Mouse (Mus musculus): ENCODE results near the gene Tdp1.

The Tdp1 gene

DNA sequence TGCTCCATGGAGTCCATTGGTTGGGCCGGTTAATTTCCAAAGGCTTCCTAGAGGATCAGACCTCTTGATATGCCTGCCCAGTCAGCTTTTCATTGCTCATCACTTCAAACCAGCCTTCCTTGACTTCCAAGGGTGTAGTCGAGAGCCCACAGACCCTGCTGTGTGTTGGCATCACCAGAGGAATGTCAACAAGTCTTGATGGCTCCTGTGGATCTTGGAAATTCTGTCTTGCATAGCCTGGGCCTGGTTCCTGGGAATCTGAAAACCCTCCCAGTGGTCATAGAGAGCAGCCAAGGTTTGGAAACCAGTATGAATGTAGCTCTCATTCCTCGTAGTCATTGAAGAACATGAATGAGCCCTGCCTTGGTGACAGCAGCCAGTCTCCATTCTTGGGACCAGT lies 116.9 kb downstream of the Tdp1 start:
- no peak for DNase-seq

DNA sequence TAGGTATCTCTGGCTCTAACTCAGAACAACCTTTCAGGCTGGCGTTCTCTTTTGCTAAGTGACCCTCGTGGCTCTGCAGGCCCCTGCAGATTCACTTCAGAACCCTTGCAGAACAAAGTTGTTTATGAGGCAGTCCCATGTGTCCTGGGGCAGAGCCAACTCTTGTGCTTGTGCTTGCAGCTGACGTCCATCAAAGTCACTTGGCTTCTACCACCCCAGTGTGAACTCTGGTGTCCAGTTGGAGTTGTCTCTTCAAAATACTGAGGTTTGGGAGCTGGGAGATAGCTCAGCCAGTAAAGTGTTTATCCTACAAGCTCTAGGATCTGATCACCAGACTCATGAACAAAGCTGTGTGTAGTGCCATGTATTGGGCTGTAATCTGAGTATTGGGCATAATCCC lies 117.6 kb downstream of the Tdp1 start:
- peak; percentile 65 to 72 for DNase-seq

DNA sequence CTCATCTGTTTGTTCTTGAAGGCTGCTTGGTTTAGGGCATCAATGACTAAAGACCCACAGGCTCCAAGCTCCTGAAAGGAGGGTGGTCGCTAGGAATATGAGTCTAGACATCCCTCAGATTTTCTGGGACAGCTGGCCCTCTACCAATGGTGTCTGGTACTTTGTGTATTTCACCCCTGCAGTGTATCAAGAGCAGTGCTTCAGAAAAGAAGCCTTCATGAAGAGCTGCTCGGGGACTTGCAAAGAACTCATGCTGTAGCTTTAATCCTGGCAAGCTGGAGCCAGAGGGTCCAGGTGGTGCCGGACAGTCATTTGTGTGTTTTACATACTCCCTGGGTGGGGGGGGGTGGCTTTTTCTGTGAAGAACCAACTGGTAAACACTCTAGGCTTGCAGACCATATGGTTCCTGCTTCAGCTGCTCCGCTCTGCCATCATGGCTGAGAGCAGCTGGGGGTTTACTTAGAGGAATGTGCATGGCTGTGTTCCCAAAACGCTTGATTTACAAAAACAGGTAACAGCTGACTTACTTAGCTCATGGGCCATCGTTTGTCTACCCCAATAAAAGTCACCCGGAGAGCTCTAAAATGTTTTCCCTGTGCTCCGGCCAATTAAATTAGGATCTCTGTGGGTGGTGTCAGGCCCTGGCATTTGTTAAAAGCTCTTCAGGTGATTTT lies 118.7 kb downstream of the Tdp1 start:
- DNase-seq = peak; percentile 11 to 33
